Mouse (Mus musculus) liver, embryonic 15.5 days (tissue): ENCODE results near the gene Skiv2l. TPM values are rescaled to one million over a fixed set of nuclear protein-coding genes. Genes with fewer than 3 reads are reported as not detected.
A peak's percentile ranks its signal among the peaks of the same experiment; 100 is the strongest.
"Not testable (repeated sequence)": the region's sequence is repeated elsewhere in the genome, so short reads cannot be mapped to it uniquely, and the experiment has no call there.

Experiments used
- ATAC-seq: fragments of 200-750 bp; cut with Nextera tagmentation; 2 replicates; pipeline ENCODE4 v1.8.0; 2017; ENCODE audit warnings: moderate number of reproducible peaks, mild to moderate bottlenecking, moderate library complexity; ENCODE audit not compliant: insufficient read depth
- H3K27ac ChIP-seq: fragments of 300-500 bp; sonication (generic); replicated peaks from 2 replicates; pipeline ENCODE4 v1.5.1; 2015; ENCODE audit warnings: mild to moderate bottlenecking, inconsistent platforms
- H3K27me3 ChIP-seq: fragments of 300-500 bp; sonication (generic); 2 replicates; pipeline ENCODE4 v1.6.1; 2015; ENCODE audit warnings: mild to moderate bottlenecking, inconsistent platforms
- H3K36me3 ChIP-seq: fragments of 300-500 bp; sonication (generic); replicated peaks from 2 replicates; pipeline ENCODE4 v1.6.1; 2015; ENCODE audit warnings: moderate library complexity, mild to moderate bottlenecking, inconsistent platforms
- H3K4me1 ChIP-seq: fragments of 300-500 bp; sonication (generic); replicated peaks from 2 replicates; pipeline ENCODE4 v1.6.1; 2015; ENCODE audit warnings: inconsistent platforms
- H3K4me2 ChIP-seq: fragments of 300-500 bp; sonication (generic); 2 replicates; pipeline ENCODE4 v1.6.1; 2015; ENCODE audit warnings: moderate library complexity, mild to moderate bottlenecking, inconsistent platforms
- H3K4me3 ChIP-seq: fragments of 300-500 bp; sonication (generic); replicated peaks from 2 replicates; pipeline ENCODE4 v1.5.1; 2015; ENCODE audit warnings: mild to moderate bottlenecking, inconsistent platforms
- H3K9ac ChIP-seq: fragments of 300-500 bp; sonication (generic); 2 replicates; pipeline ENCODE4 v1.6.1; 2015; ENCODE audit warnings: moderate library complexity, mild to moderate bottlenecking, inconsistent platforms
- H3K9me3 ChIP-seq: fragments of 300-500 bp; sonication (generic); replicated peaks from 2 replicates; pipeline ENCODE4 v1.6.1; 2016; ENCODE audit warnings: inconsistent platforms
- WGBS: fragments of 180-500 bp; shearing (Covaris S2); methylation state at CpG from one replicate; pipeline ENCODE4 v1.1.7; 2015; ENCODE audit warnings: mixed read lengths; ENCODE audit not compliant: insufficient replicate concordance; 5-methylcytosine and 5-hydroxymethylcytosine counted together
- microRNA-seq: library from miRNA; unstranded; fragments of <30 nt; microRNA quantifications from one replicate; pipeline ENCODE4, GENCODE M21; 2016
- polyA plus RNA-seq: library from polyadenylated mRNA; unstranded; fragments of >200 nt; fragmentation: Nextera tagmentation; extraction: Ambion mirVana; gene quantifications from 2 replicates; pipeline ENCODE4 v1.2.1, GENCODE M21; 2015

The Skiv2l gene
- polyA plus RNA-seq, 1 experiment from 2014 or later: 24.5 TPM

DNA sequence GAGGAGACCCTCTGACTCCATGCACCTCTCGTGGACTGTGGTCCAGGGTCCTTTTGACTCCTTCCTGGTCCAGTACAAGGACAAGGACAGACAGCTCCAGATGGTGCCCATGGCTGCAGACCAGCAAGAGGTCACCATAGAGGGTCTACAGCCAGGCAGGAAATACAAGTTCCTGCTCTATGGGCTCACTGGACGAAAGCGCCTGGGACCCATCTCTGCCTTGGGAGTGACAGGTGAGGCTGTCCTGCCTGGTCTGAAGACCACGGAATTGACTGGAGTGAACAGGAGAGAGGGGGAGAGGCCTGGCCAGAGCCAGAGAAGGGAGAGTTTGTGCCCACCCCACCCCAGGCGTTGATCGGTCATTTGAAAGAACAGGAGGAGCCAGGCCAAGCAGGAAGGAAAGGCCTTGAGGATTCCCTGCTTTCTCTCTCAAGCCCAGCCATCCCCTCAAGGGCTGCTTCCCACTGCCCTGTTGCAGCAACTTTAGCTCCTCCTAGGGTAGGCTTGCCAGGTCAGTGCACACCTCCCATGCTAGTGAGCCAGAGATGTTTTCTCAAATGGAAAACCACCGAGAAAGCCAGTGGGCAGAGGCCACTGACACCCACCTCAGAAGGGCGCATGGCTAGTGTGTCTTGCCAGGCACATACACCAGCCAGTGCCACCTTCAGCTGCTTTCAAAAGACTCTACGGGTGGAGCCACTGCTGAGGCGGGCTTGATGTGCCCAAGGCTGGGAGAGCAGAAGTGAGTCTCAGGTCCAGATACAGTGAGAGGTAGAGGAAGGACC is 52.6 kb downstream of the Skiv2l start:
- not testable (repeated sequence) for ATAC-seq, H3K9me3 ChIP-seq, H3K27me3 ChIP-seq, H3K27ac ChIP-seq, H3K4me1 ChIP-seq, H3K4me2 ChIP-seq, H3K9ac ChIP-seq, H3K36me3 ChIP-seq, H3K4me3 ChIP-seq
- WGBS: 62% methylated on average over 10 of the region's 10 CpGs

DNA sequence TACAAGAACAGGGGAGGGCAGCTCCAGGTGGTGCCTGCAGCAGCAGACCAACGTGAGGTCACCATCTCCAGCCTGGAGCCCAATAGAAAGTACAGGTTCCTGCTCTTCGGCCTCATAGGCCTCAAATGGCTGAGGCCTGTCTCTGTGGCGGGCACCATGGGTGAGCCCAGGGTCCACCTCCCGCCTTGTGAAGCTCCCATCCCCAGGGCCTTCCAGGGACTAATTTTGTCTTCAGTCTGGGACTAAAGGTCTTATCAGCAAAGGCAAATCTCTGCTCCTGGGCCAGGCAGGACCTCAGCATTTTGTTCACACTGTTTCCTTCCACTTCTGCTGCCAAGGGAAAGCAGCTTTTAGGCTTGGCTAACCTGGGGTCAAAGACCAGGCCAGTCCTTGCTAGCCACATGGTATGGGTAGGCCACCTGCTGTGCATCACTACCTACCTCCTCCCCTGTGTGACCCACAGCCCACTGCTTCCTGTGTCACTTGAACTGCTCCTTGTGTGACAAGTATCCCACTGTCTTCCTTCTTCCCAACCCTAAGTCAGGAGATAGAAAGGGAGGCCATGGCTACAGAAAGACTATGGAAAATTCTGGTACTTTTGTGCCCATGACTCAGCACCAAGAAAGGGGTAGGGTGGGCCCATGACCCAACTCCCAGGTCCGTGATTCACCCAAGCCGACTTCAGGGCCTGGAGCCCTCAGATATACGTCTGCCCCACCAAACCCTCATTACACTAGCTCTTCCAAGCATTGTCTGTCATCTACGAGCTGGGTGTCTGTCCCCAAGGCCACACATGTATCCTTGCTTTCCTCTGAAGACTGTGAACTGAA is 53.5 kb downstream of the Skiv2l start:
- no peaks in the 10 kb centered on the region for H3K9me3 ChIP-seq
- no peak overlapping the region for H3K4me2 ChIP-seq
- H3K27ac ChIP-seq: no peak overlapping the region
- no peaks in the 10 kb centered on the region for H3K36me3 ChIP-seq
- H3K4me1 ChIP-seq: no peaks in the 10 kb centered on the region
- 71% methylated on average over 8 of the region's 8 CpGs for WGBS
- no peak for ATAC-seq
- H3K27me3 ChIP-seq: no peaks in the 10 kb centered on the region
- H3K4me3 ChIP-seq: no peak overlapping the region
- H3K9ac ChIP-seq: no peak overlapping the region

DNA sequence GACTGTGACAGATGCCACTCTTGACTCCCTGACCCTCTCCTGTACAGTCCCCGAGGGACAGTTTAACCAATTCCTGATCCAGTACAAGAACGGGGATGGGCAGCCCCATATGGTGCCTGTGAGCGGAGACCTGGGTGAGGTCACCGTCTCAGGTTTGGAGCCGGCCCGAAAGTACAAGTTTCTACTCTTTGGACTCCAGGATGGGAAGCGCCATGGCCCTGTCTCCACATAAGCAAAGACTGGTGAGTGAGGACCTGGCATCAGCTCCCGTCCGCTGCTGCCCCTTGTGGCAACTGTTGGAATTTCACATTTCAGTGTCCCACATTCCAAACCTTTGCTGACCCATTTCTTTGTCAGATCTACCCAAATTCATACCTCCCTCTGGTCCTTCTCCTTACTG is 54.4 kb downstream of the Skiv2l start:
- Histone ChIP-seq H3K27ac (no peak overlapping the region), H3K36me3 (no peaks in the 10 kb centered on the region), H3K27me3 (no peaks in the 10 kb centered on the region), H3K4me1 (no peaks in the 10 kb centered on the region), H3K4me2 (no peak overlapping the region), H3K4me3 (no peak overlapping the region), H3K9ac (no peak overlapping the region), H3K9me3 (no peaks in the 10 kb centered on the region)
- 52% methylated on average over 9 of the region's 9 CpGs for WGBS
- ATAC-seq: no peak

DNA sequence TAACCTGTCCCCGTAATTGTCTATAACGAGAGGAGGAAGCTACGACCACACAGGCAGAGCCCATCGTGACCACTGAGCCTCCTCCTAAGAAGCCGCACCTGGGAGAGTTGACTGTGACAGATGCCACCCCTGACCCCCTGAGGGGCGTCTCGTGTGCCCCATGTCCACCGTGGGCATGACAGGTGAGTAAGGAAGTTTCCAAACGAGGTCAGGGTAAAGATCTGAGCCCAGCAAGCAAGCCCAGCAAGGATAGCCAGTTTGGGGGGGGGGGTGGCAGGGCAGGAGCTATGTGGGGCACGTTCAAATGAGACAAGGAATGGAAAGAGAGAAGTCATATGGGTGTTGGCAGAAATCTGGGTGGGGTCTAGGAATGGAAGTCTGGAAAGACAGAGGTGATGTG is 55.0 kb downstream of the Skiv2l start:
- Histone ChIP-seq H3K36me3 (no peaks in the 10 kb centered on the region), H3K27ac (no peak overlapping the region), H3K9me3 (no peaks in the 10 kb centered on the region), H3K9ac (no peak overlapping the region), H3K4me3 (no peak overlapping the region), H3K27me3 (no peaks in the 10 kb centered on the region), H3K4me1 (no peaks in the 10 kb centered on the region), H3K4me2 (no peak overlapping the region)
- no peak for ATAC-seq
- 67% methylated on average over 10 of the region's 10 CpGs for WGBS

Small RNA genes lying within 50 kb of the gene (microRNA-seq; reads per million reads assigned to microRNA genes)
- gene Mir6970 (not detected), gene Mir6971 (4.3 reads per million, percentile 13 among the genes with 10 or more reads in this experiment), gene Mir6972 (5.1 reads per million, percentile 17 among the genes with 10 or more reads in this experiment)

Other genes starting within 250 kb of the Skiv2l start
- gene Rnf5, start 246.5 kb downstream of the Skiv2l start, polyA plus RNA-seq: 88.4 and 106 TPM in 2 replicates
- gene Agpat1, start 245.9 kb downstream of the Skiv2l start, polyA plus RNA-seq: 21.1 and 23.6 TPM in 2 replicates
- 0.20 and 0.33 TPM in 2 replicates for gene Egfl8, start 234.2 kb downstream of the Skiv2l start, polyA plus RNA-seq
- gene Ppt2, start 221.7 kb downstream of the Skiv2l start, polyA plus RNA-seq: 10.7 and 10.8 TPM in 2 replicates
- gene Prrt1, start 220.7 kb downstream of the Skiv2l start, polyA plus RNA-seq: not detected in 2 replicates
- 4.0 and 5.0 TPM in 2 replicates for gene Fkbpl, start 205.4 kb downstream of the Skiv2l start, polyA plus RNA-seq
- gene Atf6b, start 203.1 kb downstream of the Skiv2l start, polyA plus RNA-seq: 19.9 and 21.2 TPM in 2 replicates
- 0.17 and 0.20 TPM in 2 replicates for gene Tnxb, start 179.7 kb downstream of the Skiv2l start, polyA plus RNA-seq
- 9.8 and 17.1 TPM in 2 replicates for gene C4b, start 106.3 kb downstream of the Skiv2l start, polyA plus RNA-seq
- 0.24 and 0.50 TPM in 2 replicates for gene Cyp21a1, start 45.6 kb downstream of the Skiv2l start, polyA plus RNA-seq
- 12.0 and 14.1 TPM in 2 replicates for gene Stk19, start 13.3 kb downstream of the Skiv2l start, polyA plus RNA-seq
- gene Dxo, start 13.2 kb downstream of the Skiv2l start, polyA plus RNA-seq: 29.8 and 31.2 TPM in 2 replicates
- gene Nelfe, start 181 bp upstream of the Skiv2l start, polyA plus RNA-seq: 45.6 and 46.7 TPM in 2 replicates
- 281 and 374 TPM in 2 replicates for gene Cfb, start 12.3 kb upstream of the Skiv2l start, polyA plus RNA-seq
- 0.41 and 0.64 TPM in 2 replicates for gene Zbtb12, start 29.3 kb upstream of the Skiv2l start, polyA plus RNA-seq
- gene Gm20547, start 31.8 kb upstream of the Skiv2l start, polyA plus RNA-seq: 0.07 TPM in 1 of 2 replicates, not detected in the other
- gene C2, start 48.1 kb upstream of the Skiv2l start, polyA plus RNA-seq: 25.2 and 26.5 TPM in 2 replicates
- gene Ehmt2, start 48.3 kb upstream of the Skiv2l start, polyA plus RNA-seq: 14.6 and 15.1 TPM in 2 replicates
- gene Slc44a4, start 64.3 kb upstream of the Skiv2l start, polyA plus RNA-seq: 3.0 and 3.1 TPM in 2 replicates
- gene Neu1, start 81.0 kb upstream of the Skiv2l start, polyA plus RNA-seq: 17.1 and 19.8 TPM in 2 replicates
- gene Hspa1b, start 109.0 kb upstream of the Skiv2l start, polyA plus RNA-seq: 0.06 and 0.14 TPM in 2 replicates
- 0.32 TPM in 1 of 2 replicates, not detected in the other for gene Gm20481, start 119.7 kb upstream of the Skiv2l start, polyA plus RNA-seq
- gene Hspa1a, start 121.9 kb upstream of the Skiv2l start, polyA plus RNA-seq: 0.96 and 1.6 TPM in 2 replicates
- gene Hspa1l, start 122.5 kb upstream of the Skiv2l start, polyA plus RNA-seq: 0.25 and 0.31 TPM in 2 replicates
- 120 and 123 TPM in 2 replicates for gene Lsm2, start 131.7 kb upstream of the Skiv2l start, polyA plus RNA-seq
- gene Vars, start 150.8 kb upstream of the Skiv2l start, polyA plus RNA-seq: 99.0 and 133 TPM in 2 replicates
- gene Vwa7, start 166.4 kb upstream of the Skiv2l start, polyA plus RNA-seq: 0.09 and 0.12 TPM in 2 replicates
- gene Sapcd1, start 177.8 kb upstream of the Skiv2l start, polyA plus RNA-seq: 2.2 and 2.3 TPM in 2 replicates
- gene Msh5, start 196.5 kb upstream of the Skiv2l start, polyA plus RNA-seq: 3.4 and 4.3 TPM in 2 replicates
- 120 and 122 TPM in 2 replicates for gene Clic1, start 199.8 kb upstream of the Skiv2l start, polyA plus RNA-seq
- gene Ddah2, start 208.8 kb upstream of the Skiv2l start, polyA plus RNA-seq: 18.6 and 22.8 TPM in 2 replicates
- 0.21 and 0.40 TPM in 2 replicates for gene Ly6g6c, start 215.2 kb upstream of the Skiv2l start, polyA plus RNA-seq
- 3.2 and 4.4 TPM in 2 replicates for gene Mpig6b, start 216.0 kb upstream of the Skiv2l start, polyA plus RNA-seq
- 0.12 and 0.26 TPM in 2 replicates for gene Ly6g6e, start 226.7 kb upstream of the Skiv2l start, polyA plus RNA-seq
- 0.41 and 0.70 TPM in 2 replicates for gene Ly6g6d, start 227.9 kb upstream of the Skiv2l start, polyA plus RNA-seq
- gene Ly6g6f, start 235.4 kb upstream of the Skiv2l start, polyA plus RNA-seq: 5.1 and 7.0 TPM in 2 replicates
- 50.0 and 53.2 TPM in 2 replicates for gene Abhd16a, start 239.1 kb upstream of the Skiv2l start, polyA plus RNA-seq